Mouse (Mus musculus) layer of hippocampus, postnatal 10 days (tissue): ENCODE results near the gene Padi3. TPM values are rescaled to one million over a fixed set of nuclear protein-coding genes. Genes with fewer than 3 reads are reported as not detected.

Experiments used
- DNase-seq, 2 experiments: peaks; one replicate each; pipeline ENCODE4 v3.0.0; 2021; ENCODE audit warnings: low spot score in 2 of 2
- total RNA-seq, 2 experiments: library from RNA; stranded (reverse); gene quantifications; 2 replicates each; pipeline ENCODE4 v1.2.3; 2021

Padi3 gene
- total RNA-seq, 2 experiments from 2014 or later, result 0.11 TPM; not detected in 1

DNA sequence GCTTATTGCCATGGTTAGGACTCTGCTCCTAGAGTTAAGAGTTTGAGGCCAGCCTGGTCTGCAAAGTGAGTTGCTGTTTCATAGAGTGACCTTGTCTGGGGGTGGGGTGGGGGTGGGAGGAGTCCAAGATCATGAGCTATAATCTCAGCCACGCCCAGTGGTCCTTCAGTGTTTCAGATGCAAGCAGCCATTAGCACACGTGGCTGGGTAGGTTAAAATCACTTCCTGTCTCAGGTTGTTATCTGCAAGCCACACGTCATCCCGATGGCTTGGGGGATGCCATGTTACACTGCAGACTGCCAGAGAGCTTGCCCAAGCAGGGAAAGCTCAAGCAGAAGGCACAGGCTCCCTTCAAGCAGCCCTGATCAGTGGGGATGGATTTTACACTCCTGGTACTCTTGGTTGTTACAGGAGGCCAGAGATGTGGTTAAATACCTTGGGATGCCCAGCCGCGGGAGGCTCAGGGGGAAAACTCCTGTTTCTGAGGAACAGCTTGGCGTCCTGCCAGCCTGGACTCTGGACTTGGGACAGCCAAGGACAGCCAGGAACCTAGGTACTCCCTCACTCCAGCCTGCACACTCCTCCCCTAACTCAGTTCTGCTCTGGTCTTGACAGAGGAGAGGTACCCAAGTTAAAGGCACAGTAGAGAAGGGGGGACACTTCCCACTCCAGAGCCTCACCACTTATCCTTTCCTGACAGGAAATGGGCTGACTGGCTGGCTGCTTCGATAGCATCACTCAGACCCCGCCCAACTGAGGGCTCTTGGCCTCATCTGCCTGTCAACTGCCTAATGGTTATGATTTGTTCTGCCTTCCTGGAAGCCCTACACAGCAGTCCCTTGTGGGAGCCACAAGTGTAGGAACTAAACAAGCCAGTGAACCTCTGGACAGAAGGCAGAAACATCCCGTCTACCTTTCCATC is 5.8 kb upstream of the Padi3 start:
- DNase-seq, result no peak

DNA sequence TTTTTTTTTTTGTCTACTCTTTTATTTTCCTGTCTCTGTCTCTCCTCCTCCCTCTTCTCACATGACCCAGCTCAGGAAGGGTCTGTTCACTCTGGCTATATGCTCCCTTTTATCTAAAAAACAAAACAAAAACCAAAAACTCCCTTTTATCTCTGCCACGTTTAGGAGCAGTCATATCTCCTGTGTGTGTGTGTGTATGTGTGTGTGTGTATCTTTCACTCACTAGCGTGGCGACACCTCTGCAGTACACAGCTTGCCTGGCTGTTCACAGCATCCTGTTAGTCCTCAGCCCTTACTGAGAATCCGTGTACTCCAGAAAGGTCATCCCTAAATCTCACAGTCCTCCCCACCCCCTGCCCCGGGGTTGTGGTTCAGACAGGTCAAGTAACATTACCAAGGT is 5.0 kb upstream of the Padi3 start:
- no peak for DNase-seq

- peak; percentile 19 to 35 for DNase-seq
Observed at GRCm38 (mm10) chr4:140814241-140815225, 4.1 kb upstream of the Padi3 start.

DNA sequence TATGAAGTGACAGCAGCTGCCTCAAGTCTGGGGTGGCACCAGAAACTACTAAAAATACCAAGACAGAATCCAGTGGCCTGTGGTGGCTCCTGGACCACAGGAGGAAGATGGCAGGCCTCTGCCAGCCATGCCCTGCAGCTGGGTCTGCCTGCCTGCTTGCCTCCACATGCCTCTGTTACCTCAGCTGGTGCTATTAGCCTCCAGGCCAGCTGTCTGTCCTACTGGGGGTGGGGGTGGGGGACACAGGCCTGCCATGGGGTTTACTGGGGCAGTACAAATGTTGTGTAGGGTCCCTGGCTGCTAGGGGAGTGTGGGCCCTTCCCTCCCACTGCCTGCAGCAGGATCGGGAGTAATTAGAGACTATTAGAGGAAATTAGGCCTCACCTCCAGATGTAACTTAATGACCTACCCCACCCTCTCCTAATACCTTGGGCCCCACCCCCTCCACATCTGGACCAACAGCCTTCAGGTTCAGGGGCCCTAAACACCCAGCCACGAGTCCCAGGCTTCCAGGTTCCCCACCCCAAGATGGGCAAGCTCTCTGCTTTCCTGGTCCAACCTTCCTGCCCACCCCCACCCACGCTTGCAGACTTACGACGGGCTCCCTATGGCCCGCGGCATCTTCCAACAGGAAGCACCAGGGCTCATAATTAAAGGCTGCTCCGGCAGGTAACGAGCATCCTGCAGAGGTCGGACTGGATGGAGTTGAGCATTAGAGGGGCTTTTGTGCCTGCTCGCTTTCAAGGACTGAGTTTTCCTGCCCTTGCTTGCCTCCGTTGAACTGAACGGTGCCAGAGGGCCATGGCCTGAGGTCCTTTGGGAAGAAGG is 3.1 kb upstream of the Padi3 start:
- DNase-seq, result no peak

- DNase-seq, result no peak
Observed at GRCm38 (mm10) chr4:140812609-140813008, 2.2 kb upstream of the Padi3 start.

- DNase-seq, result no peak
Observed at GRCm38 (mm10) chr4:140812191-140812590, 1.7 kb upstream of the Padi3 start.

GRCm38 (mm10) chr4:140809118-140809517 is 1.3 kb downstream of the Padi3 start:
- DNase-seq, result no peak

GRCm38 (mm10) chr4:140804601-140805000 is 5.8 kb downstream of the Padi3 start:
- DNase-seq, result no peak

DNA sequence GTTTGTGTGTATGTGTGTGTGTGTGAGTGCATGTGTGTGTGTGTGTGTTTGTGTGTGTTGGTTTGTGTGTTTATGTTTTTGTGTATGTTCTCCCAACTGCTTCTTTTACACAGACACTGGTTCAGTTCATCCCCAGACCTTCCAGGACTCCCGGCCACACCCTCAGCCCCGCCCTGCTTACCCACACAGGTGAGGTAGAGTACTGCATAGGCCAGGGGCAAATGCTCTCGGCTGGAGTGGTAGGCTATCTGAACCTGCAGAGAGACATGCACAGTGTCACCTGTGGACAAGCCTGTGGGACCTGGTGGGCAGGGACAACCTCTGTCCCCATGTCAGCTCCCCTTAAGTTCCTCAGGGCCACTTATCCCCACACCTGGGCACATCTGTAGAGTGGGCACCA is 9.1 kb downstream of the Padi3 start:
- no peak for DNase-seq

DNA sequence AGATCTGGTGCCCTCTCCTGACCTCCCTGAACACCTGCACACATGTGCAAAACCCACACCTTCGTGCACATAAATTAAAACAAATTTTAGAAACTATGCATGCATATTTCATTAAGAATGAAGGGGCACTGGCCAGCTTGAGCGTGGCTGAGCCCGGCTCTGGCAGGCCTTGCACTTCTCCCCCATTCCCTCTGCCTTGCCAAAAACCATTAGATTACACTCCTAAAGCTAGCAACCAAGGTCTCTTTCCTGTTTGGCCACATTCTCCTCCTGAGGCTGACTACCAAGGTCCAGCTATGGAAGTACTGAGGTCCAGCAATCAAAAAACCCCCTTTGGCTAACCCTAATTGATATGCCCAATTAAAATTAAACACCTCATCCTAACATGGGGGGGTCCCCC is 13.7 kb downstream of the Padi3 start:
- no peak for DNase-seq

DNA sequence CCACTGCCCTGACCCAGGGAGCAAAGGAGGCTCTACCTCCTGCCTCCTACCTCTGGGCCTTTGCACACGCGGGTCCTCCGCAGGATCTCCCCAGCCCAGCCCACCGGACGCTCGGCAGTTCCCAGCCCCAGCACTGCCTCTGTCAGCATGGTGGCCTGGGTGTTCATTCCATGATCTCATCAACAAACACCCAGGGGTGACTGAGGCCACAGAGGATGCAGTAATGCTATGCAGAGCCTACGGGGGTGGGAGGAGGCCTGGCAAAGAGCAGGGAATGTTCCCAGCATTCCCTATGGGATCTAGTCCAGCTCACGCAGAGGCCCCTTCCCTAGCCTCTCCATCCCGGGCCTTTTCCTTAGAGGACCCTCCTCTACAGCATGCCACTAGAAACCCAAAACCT is 15.8 kb downstream of the Padi3 start:
- no peak for DNase-seq

- no peak for DNase-seq
Observed at GRCm38 (mm10) chr4:140793795-140794194, 16.7 kb downstream of the Padi3 start.

- DNase-seq, result no peak
Observed at GRCm38 (mm10) chr4:140792584-140792983, 17.9 kb downstream of the Padi3 start.

- DNase-seq, result no peak
Observed at GRCm38 (mm10) chr4:140791071-140791470, 19.4 kb downstream of the Padi3 start.

- no peak for DNase-seq
Observed at GRCm38 (mm10) chr4:140789983-140790382, 20.5 kb downstream of the Padi3 start.

DNA sequence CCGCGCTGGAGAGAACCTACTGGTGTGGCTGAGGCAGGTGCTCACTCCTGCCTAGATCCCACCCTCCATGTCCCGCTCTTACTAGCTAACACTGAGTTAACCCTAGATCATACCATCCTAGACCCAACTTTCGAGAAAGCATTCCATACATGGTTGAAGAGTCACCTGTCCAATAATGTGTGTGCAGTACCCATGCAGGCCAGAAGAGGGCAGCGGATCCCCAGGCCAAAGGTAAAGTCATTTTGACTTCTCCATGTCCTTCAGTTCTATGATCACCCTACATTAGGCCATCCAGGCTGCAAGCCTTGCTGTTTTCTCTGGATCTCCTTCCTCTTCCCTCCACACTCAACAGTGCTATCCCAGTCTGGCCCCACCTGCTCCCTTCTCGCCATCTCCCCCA is 21.5 kb downstream of the Padi3 start:
- DNase-seq, result peak; percentile 66 to 73

DNA sequence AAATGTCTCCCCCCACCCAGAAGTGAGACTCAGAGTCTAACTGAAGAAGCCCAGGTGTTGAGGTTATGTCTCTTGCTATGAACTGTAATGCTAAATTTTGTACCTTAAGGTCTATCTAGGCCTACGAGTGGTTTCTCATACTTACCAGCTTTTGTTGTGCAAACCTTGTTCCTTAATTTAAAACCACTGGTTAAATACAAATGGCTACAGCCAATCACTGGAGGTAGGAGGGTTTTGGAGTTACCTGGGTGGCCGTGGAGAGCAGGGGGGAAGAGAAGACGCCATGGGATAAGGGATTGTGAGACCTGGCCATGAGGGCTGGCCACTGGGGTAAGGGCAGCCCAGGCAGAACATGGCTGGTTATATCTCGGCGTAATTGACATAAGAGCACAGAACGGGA is 22.2 kb downstream of the Padi3 start:
- no peak for DNase-seq

DNA sequence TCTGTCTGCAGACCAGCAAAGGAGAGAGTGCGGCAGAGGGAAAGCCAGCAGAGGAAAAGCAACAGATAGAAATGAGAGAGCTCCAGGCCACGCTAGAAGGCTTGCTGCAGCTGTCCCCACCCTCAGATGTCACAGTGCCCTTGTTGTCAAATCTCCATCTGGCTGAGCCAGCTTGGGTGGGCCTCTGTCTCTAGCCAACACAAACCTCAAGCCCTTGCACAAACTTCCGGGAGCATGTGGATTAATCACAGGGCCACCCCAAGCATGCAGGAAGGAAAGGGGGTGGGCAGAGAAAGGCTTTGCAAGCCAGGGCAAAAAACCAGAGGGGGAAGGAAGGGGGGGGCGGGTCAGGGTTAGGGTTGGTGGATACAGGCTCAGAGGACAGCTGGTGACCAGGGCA is 23.0 kb downstream of the Padi3 start:
- DNase-seq, result no peak

GRCm38 (mm10) chr4:140785217-140785616 is 25.2 kb downstream of the Padi3 start:
- no peak for DNase-seq

DNA sequence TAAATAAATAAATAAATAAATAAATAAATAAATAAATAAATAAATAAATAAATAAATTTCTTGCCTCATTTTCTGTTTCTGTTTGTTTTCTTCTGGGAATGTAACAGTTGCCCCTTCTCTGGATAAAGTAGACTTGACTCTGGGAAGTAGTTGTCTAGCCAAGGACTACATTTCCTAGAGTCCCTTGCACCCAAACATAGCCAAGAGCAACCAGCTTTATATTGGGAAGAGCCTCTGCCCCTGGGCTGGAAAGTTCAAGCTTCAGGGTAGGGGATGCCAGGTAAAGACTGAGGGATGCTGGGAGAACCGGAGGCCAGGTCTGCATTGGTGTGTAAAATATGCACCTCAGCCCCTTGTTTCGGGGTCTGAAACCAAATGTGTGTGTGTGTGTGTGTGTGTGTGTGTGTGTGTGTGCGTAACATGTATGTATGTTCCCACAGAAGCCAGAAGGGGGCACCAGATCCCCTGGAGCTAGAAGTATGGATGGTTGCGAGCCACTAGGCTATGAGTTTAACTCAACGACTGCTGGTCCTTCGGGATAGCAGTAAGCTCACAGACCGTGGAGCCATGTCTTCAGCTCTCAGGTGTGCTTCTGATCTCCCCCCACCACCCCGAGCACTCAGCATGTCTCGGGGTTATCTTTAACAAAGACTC is 26.0 kb downstream of the Padi3 start:
- DNase-seq, result no peak

- no peak for DNase-seq
Observed at GRCm38 (mm10) chr4:140782821-140783220, 27.6 kb downstream of the Padi3 start.
